Mouse (Mus musculus) liver, adult 2 months (tissue): ENCODE results near the gene Uck2.

ENCODE experiments used
- CTCF ChIP-seq: fragments of 200-500 bp; IDR thresholded peaks from 2 replicates; pipeline ENCODE4 v1.5.1; 2011; ENCODE audit warnings: low read depth, low read length, control low read depth
- POLR2A ChIP-seq: fragments of 200-500 bp; IDR thresholded peaks from 2 replicates; pipeline ENCODE4 v1.6.1; 2011; ENCODE audit warnings: low read length, control low read depth; ENCODE audit not compliant: insufficient read depth; ENCODE audit errors: extremely low read depth

DNA sequence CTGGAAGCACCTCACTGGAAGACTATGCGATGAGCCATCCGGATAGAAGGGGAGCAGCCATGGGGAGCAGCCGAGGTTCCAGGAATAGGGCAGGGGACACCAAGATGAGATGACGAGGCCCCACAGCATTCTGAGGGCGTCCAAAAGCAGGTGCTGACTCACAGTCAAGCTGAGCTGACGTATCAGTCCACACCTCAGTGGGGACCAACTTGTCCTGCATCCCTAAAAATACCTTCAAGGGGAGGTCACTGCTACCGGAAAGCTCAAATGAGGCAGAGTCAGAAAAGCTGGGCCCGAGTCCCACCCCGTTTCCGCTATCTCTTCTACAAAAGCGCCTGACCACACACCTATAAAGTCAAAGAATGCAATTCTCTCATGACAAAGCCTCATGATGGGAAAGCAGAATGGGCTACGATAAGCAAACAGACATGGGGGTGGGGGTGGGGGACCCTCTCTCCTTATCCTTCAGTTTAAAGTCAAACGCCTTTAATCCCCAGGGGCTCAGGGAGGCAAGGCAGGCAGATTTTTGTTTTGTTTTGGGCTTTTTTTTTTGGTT is 5.9 kb downstream of the Uck2 start:
- TF ChIP-seq CTCF (no peak), POLR2A (no peak)
